Mouse (Mus musculus) heart, embryonic 10.5 days (tissue): ENCODE data around the gene Ndufs1. TPM values are rescaled to one million over a fixed set of nuclear protein-coding genes. Genes with fewer than 3 reads are reported as not detected.
A peak's percentile ranks its signal among the peaks of the same experiment; 100 is the strongest.

Experiments
- DNase-seq: peaks from one replicate; pipeline ENCODE4 v3.0.0-alpha.2; 2017; ENCODE audit warnings: low spot score
- H3K27ac ChIP-seq: fragments of 300-500 bp; sonication (generic); 2 replicates; pipeline ENCODE4 v1.5.1; 2016; ENCODE audit warnings: mild to moderate bottlenecking
- H3K27me3 ChIP-seq: fragments of 300-500 bp; sonication (generic); 2 replicates; pipeline ENCODE4 v1.6.1; 2016; ENCODE audit warnings: mild to moderate bottlenecking; ENCODE audit not compliant: poor library complexity, insufficient read depth, severe bottlenecking
- H3K36me3 ChIP-seq: fragments of 300-500 bp; sonication (generic); 2 replicates; pipeline ENCODE4 v1.6.1; 2016; ENCODE audit warnings: mild to moderate bottlenecking, moderate library complexity
- H3K4me1 ChIP-seq: fragments of 300-500 bp; sonication (generic); 2 replicates; pipeline ENCODE4 v1.6.1; 2016; ENCODE audit warnings: mild to moderate bottlenecking
- H3K4me3 ChIP-seq: fragments of 300-500 bp; sonication (generic); 2 replicates; pipeline ENCODE4 v1.5.1; 2016; ENCODE audit warnings: mild to moderate bottlenecking, moderate library complexity
- H3K9me3 ChIP-seq: fragments of 300-500 bp; sonication (generic); 2 replicates; pipeline ENCODE4 v1.6.1; 2016; ENCODE audit warnings: mild to moderate bottlenecking, moderate library complexity
- WGBS: fragments of 180-500 bp; shearing (Covaris S2); methylation state at CpG from one replicate; pipeline ENCODE4 v1.1.7; 2016; 5-methylcytosine and 5-hydroxymethylcytosine counted together
- polyA plus RNA-seq: library from polyadenylated mRNA; unstranded; fragments of >200 nt; fragmentation: Nextera tagmentation; extraction: Ambion mirVana; gene quantifications from 2 replicates; pipeline ENCODE4 v1.2.1, GENCODE M21; 2016

Ndufs1 gene
- polyA plus RNA-seq, 1 experiment from 2014 or later = 223 TPM

DNA sequence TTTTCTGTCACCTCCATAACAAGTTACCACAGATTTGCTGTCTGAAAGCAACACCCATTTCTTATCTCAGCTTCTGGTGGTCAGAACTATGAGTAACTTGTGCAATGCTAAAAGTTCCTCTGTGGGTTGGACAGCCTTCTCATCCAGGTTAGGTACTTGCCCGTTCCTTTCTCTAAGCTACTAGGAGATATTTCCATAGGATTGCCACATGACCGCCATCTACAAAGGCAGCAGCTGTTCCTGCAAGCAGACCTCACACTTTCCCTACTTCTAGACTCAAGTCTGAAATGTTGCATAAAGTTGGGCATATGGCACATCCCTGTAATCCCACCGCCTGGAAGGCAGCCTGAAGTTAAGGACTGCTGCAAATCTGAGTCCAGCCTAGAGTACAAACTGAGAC lies 50.4 kb downstream of the Ndufs1 start:
- H3K27me3 ChIP-seq = no peaks in the 10 kb centered on the region
- no peak overlapping the region for H3K4me3 ChIP-seq
- WGBS = 95% methylated on average over 3 of the region's 3 CpGs
- H3K4me1 ChIP-seq = peaks cover 6% of the 10 kb centered on the region
- peaks cover 47% of the 10 kb centered on the region for H3K36me3 ChIP-seq
- no peaks in the 10 kb centered on the region for H3K9me3 ChIP-seq
- no peak for DNase-seq
- no peak overlapping the region for H3K27ac ChIP-seq

DNA sequence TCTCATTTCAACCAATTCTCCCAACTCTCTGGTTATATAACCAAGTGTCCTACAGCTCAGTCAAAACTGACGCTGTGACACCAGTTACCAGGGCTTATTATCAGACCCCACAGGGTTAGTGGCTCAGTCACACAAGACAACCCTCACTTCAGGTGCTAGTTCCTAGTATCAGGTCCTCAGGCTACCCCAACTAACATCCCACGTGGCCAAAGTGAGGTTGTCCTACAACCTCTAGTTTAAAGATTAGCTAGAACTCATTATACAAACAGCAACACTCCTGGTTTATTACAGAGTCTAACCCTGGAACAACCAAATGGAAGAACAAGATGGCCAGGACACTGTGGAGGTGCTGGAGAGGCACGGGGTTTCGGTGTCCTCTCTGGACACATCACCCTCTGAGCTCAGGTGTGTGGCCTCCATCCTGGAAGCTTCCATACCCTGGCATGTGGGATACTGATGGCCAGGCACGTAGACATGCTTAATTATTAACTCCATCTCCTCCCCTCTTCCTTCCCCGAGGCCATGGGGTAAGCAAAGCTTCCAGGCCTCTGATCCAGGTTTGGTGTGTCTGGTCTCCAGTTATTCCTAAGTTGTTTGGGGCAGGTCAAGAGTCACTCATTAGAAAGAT lies 52.7 kb downstream of the Ndufs1 start:
- Histone ChIP-seq H3K4me1 (no peaks in the 10 kb centered on the region), H3K36me3 (peaks cover 67% of the 10 kb centered on the region), H3K4me3 (no peak overlapping the region), H3K9me3 (no peaks in the 10 kb centered on the region), H3K27me3 (no peaks in the 10 kb centered on the region), H3K27ac (no peak overlapping the region)
- DNase-seq = no peak
- 81% methylated on average over 6 of the region's 6 CpGs for whole genome bisulfite sequencing

DNA sequence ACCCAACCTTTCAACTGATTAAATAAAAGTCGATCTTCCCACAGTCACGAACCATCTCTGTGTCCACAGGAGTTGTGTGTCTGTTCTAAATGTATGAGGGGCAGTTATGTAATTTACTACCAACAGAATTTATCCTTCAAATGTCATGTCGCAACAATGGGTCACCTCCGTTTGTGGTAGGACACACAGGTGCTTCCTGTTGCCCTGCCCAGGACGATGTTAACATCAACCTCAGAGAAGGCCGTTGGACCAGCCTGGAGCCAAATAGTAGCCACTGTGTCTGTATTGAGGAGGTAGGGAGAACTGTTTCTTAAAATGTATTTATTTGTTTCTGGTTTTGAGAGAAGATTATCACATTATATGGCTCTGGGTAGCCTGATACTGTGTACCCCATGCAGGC lies 54.6 kb downstream of the Ndufs1 start:
- DNase-seq = no peak
- H3K4me3 ChIP-seq = no peak overlapping the region
- H3K27me3 ChIP-seq = no peaks in the 10 kb centered on the region
- WGBS = 92% methylated on average over 6 of the region's 6 CpGs
- H3K36me3 ChIP-seq = peaks cover 74% of the 10 kb centered on the region
- peaks cover 2% of the 10 kb centered on the region; the same call in 1 of the 2 replicates for H3K4me1 ChIP-seq
- no peaks in the 10 kb centered on the region for H3K9me3 ChIP-seq
- H3K27ac ChIP-seq = no peak overlapping the region

DNA sequence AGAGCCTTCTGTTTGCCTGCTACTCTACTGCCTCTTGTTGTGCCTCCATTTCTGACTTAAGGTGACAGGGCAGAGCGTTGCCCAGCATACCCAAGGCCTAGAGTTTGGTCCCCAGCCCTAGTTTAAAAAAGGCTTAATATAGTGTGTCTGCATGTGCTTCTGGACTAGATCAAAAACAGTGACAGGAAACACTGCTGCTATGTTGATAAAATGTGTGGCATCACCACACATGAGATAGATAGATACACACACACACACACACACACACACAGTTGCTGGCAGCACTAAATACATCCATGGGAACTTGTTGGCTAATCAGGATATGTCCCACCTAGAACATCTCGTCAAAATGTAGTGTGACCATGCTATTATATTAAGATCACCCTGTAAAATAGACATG lies 56.3 kb downstream of the Ndufs1 start:
- H3K9me3 ChIP-seq = no peaks in the 10 kb centered on the region
- no peak overlapping the region for H3K4me3 ChIP-seq
- H3K4me1 ChIP-seq = peaks cover 9% of the 10 kb centered on the region
- DNase-seq = no peak
- H3K27me3 ChIP-seq = no peaks in the 10 kb centered on the region
- 90% methylated on average over 2 of the region's 2 CpGs for WGBS
- no peak overlapping the region for H3K27ac ChIP-seq
- peaks cover 71% of the 10 kb centered on the region for H3K36me3 ChIP-seq

DNA sequence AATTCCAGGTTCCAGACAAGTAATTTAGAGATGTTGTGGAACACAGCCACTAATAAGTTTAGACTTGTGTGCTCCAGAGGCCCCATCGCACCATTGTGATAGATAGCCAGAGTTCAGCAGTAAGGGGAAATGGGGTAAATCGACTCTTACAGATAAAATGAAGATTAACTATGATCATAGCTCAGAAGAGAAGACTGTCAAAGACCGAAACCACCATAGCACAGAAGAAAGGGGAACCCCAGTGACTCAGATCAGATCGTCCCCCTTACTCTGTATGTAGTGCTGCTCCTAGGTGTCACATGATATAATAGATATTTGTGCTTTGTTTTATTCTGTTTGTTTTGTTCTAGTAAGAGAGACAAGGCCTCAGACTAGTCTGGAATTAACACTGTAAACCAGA lies 57.0 kb downstream of the Ndufs1 start:
- H3K4me1 ChIP-seq = peaks cover 9% of the 10 kb centered on the region
- H3K9me3 ChIP-seq = no peaks in the 10 kb centered on the region
- DNase-seq = no peak
- no peaks in the 10 kb centered on the region for H3K27me3 ChIP-seq
- H3K4me3 ChIP-seq = no peak overlapping the region
- peaks cover 69% of the 10 kb centered on the region for H3K36me3 ChIP-seq
- WGBS = 92% methylated on average over 4 of the region's 4 CpGs
- H3K27ac ChIP-seq = no peak overlapping the region

DNA sequence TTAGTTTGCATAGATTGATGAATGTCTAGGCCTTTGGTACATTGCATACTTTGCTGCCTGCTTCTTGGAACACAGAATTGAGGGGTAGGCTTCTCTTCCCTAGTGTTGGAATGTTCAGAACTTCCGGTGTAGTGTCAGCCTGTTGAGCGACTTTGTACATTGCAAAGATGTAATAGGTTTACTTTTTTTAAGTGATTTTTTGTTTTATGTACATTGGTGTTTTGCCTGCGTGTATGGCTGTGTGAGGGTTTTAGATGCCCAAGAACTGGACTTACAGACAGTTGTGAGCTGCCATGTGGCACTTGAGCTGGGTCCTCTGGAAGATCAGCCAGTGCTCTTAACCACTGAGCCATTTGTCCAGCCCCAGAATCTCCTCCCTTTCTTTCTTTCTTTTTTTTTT lies 61.1 kb downstream of the Ndufs1 start:
- peak overlapping the region; percentile 100 for H3K27ac ChIP-seq
- DNase-seq = no peak
- peak overlapping the region; percentile 78 for H3K4me3 ChIP-seq
- no peaks in the 10 kb centered on the region for H3K27me3 ChIP-seq
- H3K9me3 ChIP-seq = no peaks in the 10 kb centered on the region
- peaks cover 29% of the 10 kb centered on the region for H3K36me3 ChIP-seq
- 56% methylated on average over 3 of the region's 3 CpGs for WGBS
- peaks cover 20% of the 10 kb centered on the region for H3K4me1 ChIP-seq

DNA sequence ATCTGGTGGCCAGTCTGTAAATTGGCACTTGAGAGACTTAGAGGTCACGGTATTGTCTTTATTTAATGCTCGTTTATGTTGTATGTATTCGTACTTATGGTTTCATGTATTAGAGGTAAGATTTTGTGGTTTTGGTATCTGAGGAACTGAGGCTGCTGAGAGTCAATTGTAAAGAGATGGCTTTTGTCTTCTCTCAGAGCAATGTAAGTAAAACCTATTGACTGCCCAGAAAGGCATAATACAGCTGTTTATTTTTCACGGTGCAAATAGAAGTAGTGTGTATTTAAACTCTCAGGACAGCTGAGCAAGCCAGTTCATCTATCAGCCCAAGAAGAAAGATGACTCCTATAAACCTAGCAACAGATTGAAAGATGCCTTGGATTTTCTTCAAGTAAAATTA lies 61.5 kb downstream of the Ndufs1 start:
- Histone ChIP-seq H3K4me1 (peaks cover 23% of the 10 kb centered on the region), H3K27ac (peak overlapping the region; percentile 100), H3K4me3 (peak overlapping the region; percentile 78), H3K9me3 (no peaks in the 10 kb centered on the region), H3K27me3 (no peaks in the 10 kb centered on the region), H3K36me3 (peaks cover 24% of the 10 kb centered on the region)
- no peak for DNase-seq
- WGBS = 44% methylated on average over 4 of the region's 4 CpGs

DNA sequence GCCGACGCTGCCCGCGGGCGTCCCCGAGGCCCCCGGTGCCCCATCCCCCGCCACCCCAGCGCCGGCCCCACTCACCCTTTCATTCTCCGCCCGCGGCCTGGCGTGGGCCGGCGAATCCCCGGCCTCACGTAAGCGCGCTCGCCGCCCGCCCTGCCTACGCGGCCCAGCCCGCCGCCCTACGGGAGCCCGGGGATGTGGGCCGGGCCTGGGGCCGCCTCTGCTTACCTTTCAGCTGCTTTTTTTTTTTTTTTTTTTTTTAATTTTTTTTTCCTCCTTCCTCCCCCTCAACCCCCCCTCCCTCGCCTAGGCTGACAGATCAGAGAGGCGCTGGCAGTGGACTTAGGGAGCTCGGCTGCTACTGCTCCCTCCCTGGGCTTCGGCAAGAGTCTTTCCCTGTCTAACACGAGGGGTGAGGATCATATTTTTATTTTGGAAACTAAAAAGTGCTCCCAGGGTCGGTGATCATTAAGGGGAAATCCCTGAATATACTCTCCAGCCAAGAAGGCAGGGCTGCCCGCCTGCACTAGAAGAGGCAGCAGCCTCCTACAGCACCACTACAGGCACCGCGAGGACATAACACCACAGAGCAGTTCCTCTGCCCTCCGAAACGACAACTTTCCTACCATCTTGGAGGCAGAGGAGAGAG lies 62.4 kb downstream of the Ndufs1 start, which contains the start of gene Ino80d:
Gene Ino80d, minus strand, starts transcription at position 532 of the 646 bp plus-strand sequence.
- no peaks in the 10 kb centered on the region for H3K9me3 ChIP-seq
- DNase-seq = peak; percentile 93
- peaks cover 23% of the 10 kb centered on the region for H3K4me1 ChIP-seq
- 1% methylated on average over 42 of the region's 42 CpGs for WGBS
- H3K27me3 ChIP-seq = no peaks in the 10 kb centered on the region
- peak within 1 kb of the TSS; percentile 78 for H3K4me3 ChIP-seq
- peaks cover 17% of the 10 kb centered on the region for H3K36me3 ChIP-seq
- peak within 1 kb of the TSS; percentile 100 for H3K27ac ChIP-seq

DNA sequence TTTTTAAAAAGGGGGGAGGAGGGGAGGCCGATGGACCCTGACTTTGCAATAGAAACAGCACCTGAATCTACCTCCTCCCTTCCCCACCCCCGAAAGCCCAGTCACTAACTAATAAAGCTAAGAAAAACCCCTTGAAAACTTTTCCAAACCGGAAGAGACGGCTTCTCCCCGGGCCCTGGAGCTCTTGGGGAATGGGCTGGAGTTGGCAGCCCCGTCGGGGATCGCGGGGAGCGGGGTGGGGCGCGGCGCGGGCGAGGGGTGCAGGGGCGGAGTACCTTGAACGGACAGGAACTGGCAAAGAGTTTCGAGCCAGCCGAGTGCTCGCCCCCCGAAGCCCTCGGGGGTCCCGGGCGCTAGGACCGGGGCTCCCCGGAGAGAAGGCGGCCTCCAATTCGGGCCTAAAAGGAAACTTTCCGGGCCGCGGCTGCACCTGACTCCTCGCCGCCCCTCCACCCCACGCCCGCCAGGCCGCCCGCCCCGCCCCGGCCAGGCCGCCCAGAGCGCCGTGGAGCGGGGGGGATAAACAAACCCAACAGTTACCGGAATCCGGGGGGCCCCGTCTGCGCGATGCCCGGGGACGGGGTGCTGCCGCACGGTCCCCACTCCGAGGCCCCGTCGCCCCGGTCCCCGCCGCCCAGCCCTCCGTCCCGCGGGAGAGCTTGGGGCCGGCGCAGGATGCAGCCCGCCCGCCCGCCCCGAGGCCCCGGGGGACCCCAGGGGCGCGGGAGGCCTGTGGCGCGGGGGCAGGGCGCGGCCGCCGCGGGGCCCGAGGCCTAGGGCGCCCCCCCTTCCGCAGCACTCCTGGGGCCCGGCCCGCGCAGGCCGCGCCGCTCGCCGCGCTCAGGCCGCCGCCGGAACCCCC lies 63.1 kb downstream of the Ndufs1 start:
- peak; percentile 86 for DNase-seq
- H3K36me3 ChIP-seq = peaks cover 12% of the 10 kb centered on the region
- H3K4me3 ChIP-seq = peak overlapping the region; percentile 78
- peaks cover 27% of the 10 kb centered on the region for H3K4me1 ChIP-seq
- H3K27me3 ChIP-seq = no peaks in the 10 kb centered on the region
- peak overlapping the region; percentile 100 for H3K27ac ChIP-seq
- H3K9me3 ChIP-seq = no peaks in the 10 kb centered on the region
- under 1% methylated on average over 73 of the region's 92 CpGs for WGBS

DNA sequence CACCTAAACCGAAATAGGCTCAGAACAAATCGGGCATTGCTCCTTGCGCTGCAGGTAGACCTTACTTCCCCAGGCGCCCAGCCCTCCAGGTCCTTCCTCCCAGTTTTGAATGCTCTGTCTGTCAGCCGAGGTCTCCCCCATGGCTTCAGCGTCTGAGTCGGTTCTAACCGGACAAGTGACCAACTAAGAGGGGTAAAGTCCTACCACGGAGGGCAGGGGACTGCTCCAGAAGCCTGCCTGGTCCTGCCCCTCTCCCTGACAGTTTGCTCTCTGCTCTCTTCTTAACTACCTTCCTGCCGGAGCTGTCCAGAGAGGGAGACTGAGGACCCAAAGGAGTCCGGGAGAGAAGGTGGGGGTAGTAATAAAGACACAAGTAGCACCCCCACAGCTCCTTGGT lies 63.8 kb downstream of the Ndufs1 start:
- Histone ChIP-seq H3K27me3 (no peaks in the 10 kb centered on the region), H3K4me1 (peaks cover 33% of the 10 kb centered on the region), H3K9me3 (no peaks in the 10 kb centered on the region), H3K4me3 (peak overlapping the region; percentile 78), H3K27ac (peak overlapping the region; percentile 100), H3K36me3 (peaks cover 5% of the 10 kb centered on the region; the same call in 1 of the 2 replicates)
- WGBS = 4% methylated on average over 11 of the region's 11 CpGs
- DNase-seq = peak; percentile 80

DNA sequence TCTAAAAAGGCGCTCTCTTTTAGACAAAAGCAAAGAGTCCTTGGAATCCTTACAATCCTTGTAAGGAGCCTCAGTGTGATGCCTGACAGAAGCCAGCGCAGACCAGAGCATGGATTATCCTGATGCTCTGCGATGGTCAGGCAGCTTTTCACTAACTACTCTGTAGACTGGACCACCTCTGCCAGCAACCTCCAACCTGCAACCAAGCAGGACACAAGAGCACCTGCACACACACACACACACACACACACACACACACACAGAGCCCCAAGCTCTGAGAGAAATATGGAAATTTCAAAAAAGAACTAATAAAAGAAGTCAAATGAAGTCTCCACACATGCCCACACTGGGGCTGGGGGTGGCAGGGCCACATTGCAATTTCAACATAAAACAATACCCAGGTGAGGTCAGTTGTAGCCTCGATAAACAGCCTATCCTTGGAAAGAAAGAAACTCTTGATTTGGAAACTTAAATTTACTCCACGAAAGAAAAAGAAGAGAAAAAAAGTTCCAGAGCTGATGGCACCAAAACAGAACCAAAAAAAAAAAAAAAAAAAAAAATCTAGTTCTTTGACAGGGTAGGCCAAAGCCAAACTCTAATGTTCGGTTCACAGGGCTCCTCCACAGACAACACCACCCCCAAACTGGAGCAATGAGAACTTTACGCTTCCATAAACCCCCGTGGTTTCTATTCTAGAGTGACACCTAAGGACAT lies 64.3 kb downstream of the Ndufs1 start:
- Histone ChIP-seq H3K4me1 (peaks cover 38% of the 10 kb centered on the region), H3K4me3 (peak overlapping the region; percentile 78), H3K36me3 (0 out of 2 replicates have a peak, but pooled peaks cover 5% of the 10 kb centered on the region), H3K27me3 (no peaks in the 10 kb centered on the region), H3K27ac (peak overlapping the region; percentile 100), H3K9me3 (no peaks in the 10 kb centered on the region)
- WGBS = 51% methylated on average over 8 of the region's 8 CpGs
- DNase-seq = no peak

DNA sequence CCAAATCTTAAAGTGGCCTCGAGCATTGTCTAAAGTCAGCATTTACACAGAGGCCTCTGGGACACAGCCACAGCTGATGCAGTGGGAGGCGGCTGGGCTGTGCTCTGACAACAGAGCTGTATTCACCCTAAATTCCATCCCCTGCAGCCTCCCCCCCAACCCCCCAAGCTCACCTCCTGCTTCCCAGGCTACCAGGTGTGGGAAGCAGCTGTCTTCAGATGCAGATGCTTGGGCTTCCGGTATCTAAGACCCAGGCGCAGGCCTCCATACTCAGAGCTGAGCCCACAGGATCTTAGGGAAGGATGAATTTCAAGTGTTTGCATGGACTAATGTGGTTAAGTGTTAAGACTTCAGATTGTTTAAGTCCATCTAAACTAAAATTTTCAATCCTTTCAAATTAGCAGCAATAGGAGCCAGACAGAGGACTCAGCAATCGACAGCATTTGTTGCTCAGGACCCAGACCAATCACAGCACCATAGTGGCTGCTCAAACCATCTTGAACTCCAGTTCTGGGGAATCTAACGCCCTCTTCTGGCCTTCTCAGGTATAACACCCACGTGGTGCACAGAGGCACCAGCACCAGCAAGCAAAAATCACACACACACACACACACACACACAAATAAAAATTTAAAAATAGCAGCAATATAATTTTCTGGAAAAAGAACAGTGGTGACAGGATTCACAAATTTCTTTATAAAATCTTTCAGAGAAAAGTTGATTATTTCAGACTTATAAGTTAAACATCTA lies 65.9 kb downstream of the Ndufs1 start:
- H3K9me3 ChIP-seq = no peaks in the 10 kb centered on the region
- H3K27ac ChIP-seq = no peak overlapping the region
- no peak for DNase-seq
- H3K36me3 ChIP-seq = peaks cover 4% of the 10 kb centered on the region; the same call in 1 of the 2 replicates
- 50% methylated on average over 7 of the region's 7 CpGs for WGBS
- H3K4me1 ChIP-seq = peaks cover 29% of the 10 kb centered on the region
- H3K27me3 ChIP-seq = no peaks in the 10 kb centered on the region
- no peak overlapping the region for H3K4me3 ChIP-seq
